In the genomic region with DNA sequence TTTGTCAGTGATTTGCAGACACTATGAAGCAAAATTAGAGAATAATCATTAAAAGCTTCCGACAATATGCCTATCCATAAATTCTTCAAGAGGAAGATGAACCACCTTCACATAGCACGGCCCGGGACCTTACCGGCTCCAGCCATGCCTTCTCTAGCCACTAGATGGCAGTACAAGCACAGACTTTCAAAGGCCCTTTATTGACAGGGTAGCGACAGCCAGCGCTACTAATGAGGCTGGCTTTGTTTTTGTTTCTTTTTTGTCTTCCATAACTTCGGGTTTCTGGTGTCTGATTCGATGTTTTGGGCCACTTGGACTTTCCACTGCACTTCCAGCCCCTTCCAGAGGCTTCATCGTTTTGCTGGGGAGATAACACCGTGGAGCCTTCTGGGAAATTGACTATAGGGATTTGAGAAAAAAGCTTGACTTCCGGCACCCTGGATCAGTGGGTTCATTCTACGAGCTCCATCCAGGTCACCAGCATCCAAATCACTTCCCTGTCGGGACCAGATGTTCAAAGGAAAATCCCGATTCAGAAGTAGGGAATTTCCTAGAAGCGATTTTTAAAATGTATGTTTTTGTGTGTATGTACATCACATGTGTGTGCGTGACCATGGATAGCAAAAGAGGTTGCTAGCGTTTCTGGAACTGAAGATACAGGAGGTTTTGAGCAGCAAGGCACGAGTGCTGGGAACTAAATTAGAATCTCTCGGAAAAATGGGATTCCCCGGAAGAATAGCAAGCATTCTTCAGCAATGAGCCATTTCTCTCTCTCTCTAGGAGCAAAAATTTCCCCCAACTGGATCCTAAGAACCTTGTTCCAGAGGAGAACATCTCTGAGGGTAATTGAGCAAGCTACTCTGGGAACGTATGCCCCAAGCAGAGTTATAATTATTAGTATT, we compare ENCODE assay signal across 8 mouse cellular contexts.
DNase-seq lines count a peak whose midpoint lies in the region; ATAC-seq and TF ChIP-seq lines count a peak whose summit lies in the region.

No protein-coding gene starts in this region.

- TF ChIP-seq CTCF in ES-Bruce4 (IDR thresholded peaks at IDR 0.05; ENCODE audit: low read depth, low read length), result peak; percentile 80
- TF ChIP-seq CTCF in stomach, postnatal 0 days (IDR thresholded peaks at IDR 0.05; ENCODE audit: low read depth), result peak; percentile 96

- TF ChIP-seq EP300 in ES-Bruce4 (IDR thresholded peaks at IDR 0.05; ENCODE audit: insufficient read depth, low read depth, low read length), result no peak
- TF ChIP-seq EP300 in stomach, postnatal 0 days (optimal IDR thresholded peaks at IDR 0.05), result no peak

- no peak for TF ChIP-seq POLR2A in ES-Bruce4 (IDR thresholded peaks at IDR 0.05; ENCODE audit: insufficient read depth, low read length)

- intact Hi-C loops in heart, postnatal 14 days (cut with DNase I), result loop anchor here (1.0 to 10.0 kb wide), 5 partner anchors 92 to 517 kb away; no protein-coding TSS in a partner anchor

- no peaks in the 10 kb centered on the region for H3K36me3 ChIP-seq in ES-Bruce4 (ENCODE audit: control insufficient read depth, insufficient read depth, low read length, poor library complexity, severe bottlenecking)
- H3K36me3 ChIP-seq in forebrain, embryonic 13.5 days (ENCODE audit: poor library complexity, severe bottlenecking), result no peaks in the 10 kb centered on the region
- H3K36me3 ChIP-seq in liver, embryonic 16.5 days (ENCODE audit: control insufficient read depth, insufficient read depth), result no peaks in the 10 kb centered on the region
- H3K36me3 ChIP-seq in neural tube, embryonic 12.5 days, result no peaks in the 10 kb centered on the region
- no peaks in the 10 kb centered on the region for H3K36me3 ChIP-seq in stomach, postnatal 0 days (ENCODE audit: control insufficient read depth, insufficient read depth, low read length)

- H3K9ac ChIP-seq in ES-Bruce4 (ENCODE audit: low read depth, poor library complexity, severe bottlenecking), result no peak overlapping the region
- H3K9ac ChIP-seq in forebrain, embryonic 13.5 days, result peak overlapping the region; percentile 48
- peak overlapping the region; percentile 35; the same call in 1 of the 2 replicates for H3K9ac ChIP-seq in liver, embryonic 16.5 days (ENCODE audit: low read depth, low read length)
- H3K9ac ChIP-seq in neural tube, embryonic 12.5 days, result peak overlapping the region; percentile 44; the same call in 1 of the 2 replicates
- H3K9ac ChIP-seq in stomach, postnatal 0 days (ENCODE audit: low read length), result peak overlapping the region; percentile 54

- H3K27ac ChIP-seq in ES-Bruce4 (ENCODE audit: insufficient read depth, low read length), result no peak overlapping the region
- H3K27ac ChIP-seq in forebrain, embryonic 13.5 days, result no peak overlapping the region
- H3K27ac ChIP-seq in liver, embryonic 16.5 days (ENCODE audit: low read length), result no peak overlapping the region
- no peak overlapping the region for H3K27ac ChIP-seq in neural tube, embryonic 12.5 days
- H3K27ac ChIP-seq in stomach, postnatal 0 days (replicated peaks), result no peak overlapping the region

- peak overlapping the region; percentile 64 for H3K4me2 ChIP-seq in forebrain, embryonic 13.5 days
- peak overlapping the region; percentile 57 for H3K4me2 ChIP-seq in liver, embryonic 16.5 days (ENCODE audit: low read depth, low read length)
- peak overlapping the region; percentile 61 for H3K4me2 ChIP-seq in neural tube, embryonic 12.5 days (replicated peaks)
- peak overlapping the region; percentile 58 for H3K4me2 ChIP-seq in stomach, postnatal 0 days (replicated peaks; ENCODE audit: low read depth)

- no peak overlapping the region for H3K4me3 ChIP-seq in ES-Bruce4 (ENCODE audit: low read depth, low read length)
- peak overlapping the region; percentile 34 for H3K4me3 ChIP-seq in forebrain, embryonic 13.5 days
- peak overlapping the region; percentile 46 for H3K4me3 ChIP-seq in liver, embryonic 16.5 days (ENCODE audit: low read depth, low read length)
- H3K4me3 ChIP-seq in neural tube, embryonic 12.5 days, result peak overlapping the region; percentile 33
- peak overlapping the region; percentile 41 for H3K4me3 ChIP-seq in stomach, postnatal 0 days (ENCODE audit: low read depth, low read length)

- DNase-seq in c-Kit-positive CD71-positive TER-119-positive erythroid progenitor cells, embryonic 14.5 days (ENCODE audit: low spot score), result peak; percentile 62
- peak; percentile 81 to 89 for DNase-seq in heart, postnatal 14 days
- DNase-seq in large intestine, adult 2 months (ENCODE audit: low read depth, low spot score), result peak; percentile 52
- peak; percentile 82 for DNase-seq in stomach, postnatal 0 days (ENCODE audit: low spot score)

- peak; percentile 94 for ATAC-seq in forebrain, embryonic 13.5 days
- peak; percentile 72 for ATAC-seq in liver, embryonic 16.5 days (ENCODE audit: low read depth)
- peak; percentile 88 for ATAC-seq in neural tube, embryonic 12.5 days (ENCODE audit: low FRiP score, low read depth)
- ATAC-seq in stomach, postnatal 0 days (ENCODE audit: low FRiP score, low TSS enrichment), result peak; percentile 87

- 21% methylated on average over 21 of the region's 21 CpGs for WGBS in forebrain, embryonic 13.5 days
- 18% methylated on average over 21 of the region's 21 CpGs for WGBS in large intestine, adult 2 months
- WGBS in liver, embryonic 16.5 days (ENCODE audit: insufficient replicate concordance), result 19% methylated on average over 21 of the region's 21 CpGs
- 29% methylated on average over 21 of the region's 21 CpGs for WGBS in neural tube, embryonic 12.5 days
- 14% methylated on average over 21 of the region's 21 CpGs for WGBS in stomach, postnatal 0 days

- H3K27me3 ChIP-seq in ES-Bruce4 (ENCODE audit: control insufficient read depth, insufficient read depth, low read length, poor library complexity, severe bottlenecking), result no peaks in the 10 kb centered on the region
- H3K27me3 ChIP-seq in forebrain, embryonic 13.5 days, result no peaks in the 10 kb centered on the region
- H3K27me3 ChIP-seq in liver, embryonic 16.5 days (ENCODE audit: control insufficient read depth, insufficient read depth, low read depth, low read length), result no peaks in the 10 kb centered on the region
- no peaks in the 10 kb centered on the region for H3K27me3 ChIP-seq in neural tube, embryonic 12.5 days (replicated peaks)
- H3K27me3 ChIP-seq in stomach, postnatal 0 days (ENCODE audit: control insufficient read depth, insufficient read depth, low read length), result no peaks in the 10 kb centered on the region

- no peaks in the 10 kb centered on the region for H3K4me1 ChIP-seq in ES-Bruce4 (ENCODE audit: control insufficient read depth, insufficient read depth, low read length)
- peaks cover 18% of the 10 kb centered on the region; the same call in 1 of the 2 replicates for H3K4me1 ChIP-seq in forebrain, embryonic 13.5 days
- no peaks in the 10 kb centered on the region for H3K4me1 ChIP-seq in liver, embryonic 16.5 days (ENCODE audit: control insufficient read depth, low read depth, low read length)
- peaks cover 4% of the 10 kb centered on the region; the same call in 1 of the 2 replicates for H3K4me1 ChIP-seq in neural tube, embryonic 12.5 days
- H3K4me1 ChIP-seq in stomach, postnatal 0 days (replicated peaks; ENCODE audit: control insufficient read depth, insufficient read depth), result no peaks in the 10 kb centered on the region

- H3K9me3 ChIP-seq in ES-Bruce4 (replicated peaks; ENCODE audit: control insufficient read depth, insufficient read depth, low read length, poor library complexity, severe bottlenecking), result no peaks in the 10 kb centered on the region
- no peaks in the 10 kb centered on the region for H3K9me3 ChIP-seq in forebrain, embryonic 13.5 days (replicated peaks)
- H3K9me3 ChIP-seq in liver, embryonic 16.5 days (replicated peaks; ENCODE audit: control insufficient read depth, low read length), result no peaks in the 10 kb centered on the region
- H3K9me3 ChIP-seq in neural tube, embryonic 12.5 days, result no peaks in the 10 kb centered on the region
- no peaks in the 10 kb centered on the region for H3K9me3 ChIP-seq in stomach, postnatal 0 days (ENCODE audit: control insufficient read depth, low read length)
